Mouse (Mus musculus) heart, embryonic 16.5 days (tissue): Measurements from ENCODE around the gene Chrna4. TPM values are rescaled to one million over a fixed set of nuclear protein-coding genes. Genes with fewer than 3 reads are reported as not detected.

Experiments used
- ATAC-seq: fragments of 200-750 bp; cut with Nextera tagmentation; replicated peaks from 2 replicates; pipeline ENCODE4 v1.8.0; 2017; ENCODE audit warnings: moderate number of reproducible peaks; ENCODE audit not compliant: insufficient read depth, low FRiP score; ENCODE audit errors: extremely low read depth
- H3K27ac ChIP-seq: fragments of 300-500 bp; sonication (generic); 2 replicates; pipeline ENCODE4 v1.5.1; 2014; ENCODE audit warnings: mild to moderate bottlenecking, low read length, control low read depth, moderate library complexity
- H3K27me3 ChIP-seq: fragments of 300-500 bp; sonication (generic); 2 replicates; pipeline ENCODE4 v1.6.1; 2014; ENCODE audit warnings: low read length, mixed read lengths; ENCODE audit not compliant: control insufficient read depth, insufficient read depth
- H3K36me3 ChIP-seq: fragments of 300-500 bp; sonication (generic); 2 replicates; pipeline ENCODE4 v1.6.1; 2014; ENCODE audit not compliant: control insufficient read depth, insufficient read depth
- H3K4me1 ChIP-seq: fragments of 300-500 bp; sonication (generic); 2 replicates; pipeline ENCODE4 v1.6.1; 2014; ENCODE audit warnings: low read length, mixed read lengths; ENCODE audit not compliant: control insufficient read depth, insufficient read depth
- H3K4me2 ChIP-seq: fragments of 300-500 bp; sonication (generic); 2 replicates; pipeline ENCODE4 v1.6.1; 2014; ENCODE audit warnings: low read depth, mild to moderate bottlenecking, control low read depth, low read length
- H3K4me3 ChIP-seq: fragments of 300-500 bp; sonication (generic); 2 replicates; pipeline ENCODE4 v1.5.1; 2014; ENCODE audit warnings: mild to moderate bottlenecking, control low read depth, low read length
- H3K9ac ChIP-seq: fragments of 300-500 bp; sonication (generic); 2 replicates; pipeline ENCODE4 v1.6.1; 2014; ENCODE audit warnings: low read length, control low read depth
- H3K9me3 ChIP-seq: fragments of 300-500 bp; sonication (generic); replicated peaks from 2 replicates; pipeline ENCODE4 v1.6.1; 2016; ENCODE audit warnings: low read length; ENCODE audit not compliant: control insufficient read depth
- WGBS: fragments of 180-500 bp; shearing (Covaris S2); extraction: QIAGEN DNeasy Blood & Tissue Kit; methylation state at CpG from one replicate; pipeline ENCODE4 v1.1.7; 2014; 5-methylcytosine and 5-hydroxymethylcytosine counted together
- polyA plus RNA-seq: library from polyadenylated mRNA; unstranded; fragments of >200 nt; fragmentation: Nextera tagmentation; extraction: Ambion mirVana; gene quantifications from 2 replicates; pipeline ENCODE4 v1.2.1, GENCODE M21; 2015

Gene Chrna4
- polyA plus RNA-seq, 1 experiment from 2014 or later, result 0.37 TPM

- no peak overlapping the region for H3K27ac ChIP-seq
- H3K9ac ChIP-seq, result no peak overlapping the region
- H3K4me1 ChIP-seq, result no peaks in the 10 kb centered on the region
- no peaks in the 10 kb centered on the region for H3K9me3 ChIP-seq
- no peak overlapping the region for H3K4me2 ChIP-seq
- no peak overlapping the region for H3K4me3 ChIP-seq
- H3K27me3 ChIP-seq, result peaks cover 4% of the 10 kb centered on the region; the same call in 1 of the 2 replicates
- WGBS, result 54% methylated on average over 7 of the region's 7 CpGs
- H3K36me3 ChIP-seq, result no peaks in the 10 kb centered on the region
- ATAC-seq, result no peak
Observed at GRCm38 (mm10) chr2:181071706-181072402, 28.5 kb upstream of the Chrna4 start.

GRCm38 (mm10) chr2:181070136-181070535, 26.8 kb upstream of the Chrna4 start:
- peaks cover 6% of the 10 kb centered on the region for H3K27me3 ChIP-seq
- 38% methylated on average over 7 of the region's 7 CpGs for WGBS

GRCm38 (mm10) chr2:181068499-181068898, 25.2 kb upstream of the Chrna4 start:
- H3K4me2 ChIP-seq, result no peak overlapping the region
- H3K27ac ChIP-seq, result no peak overlapping the region
- H3K9me3 ChIP-seq, result no peaks in the 10 kb centered on the region
- H3K4me3 ChIP-seq, result no peak overlapping the region
- ATAC-seq, result no peak
- H3K9ac ChIP-seq, result no peak overlapping the region
- 64% methylated on average over 5 of the region's 5 CpGs for WGBS
- H3K27me3 ChIP-seq, result peaks cover 10% of the 10 kb centered on the region
- no peaks in the 10 kb centered on the region for H3K36me3 ChIP-seq
- no peaks in the 10 kb centered on the region for H3K4me1 ChIP-seq

More at GRCm38 (mm10) chr2:181070136-181070535, 26.8 kb upstream of the Chrna4 start:
- H3K36me3 ChIP-seq, result no peaks in the 10 kb centered on the region
- H3K9me3 ChIP-seq, result no peaks in the 10 kb centered on the region
- no peak overlapping the region for H3K9ac ChIP-seq
- H3K4me3 ChIP-seq, result no peak overlapping the region
- no peak overlapping the region for H3K4me2 ChIP-seq
- no peak overlapping the region for H3K27ac ChIP-seq
- no peak for ATAC-seq
- H3K4me1 ChIP-seq, result no peaks in the 10 kb centered on the region

GRCm38 (mm10) chr2:181065827-181066226, 22.5 kb upstream of the Chrna4 start:
- Histone ChIP-seq H3K27me3 (peaks cover 14% of the 10 kb centered on the region), H3K9me3 (no peaks in the 10 kb centered on the region), H3K27ac (no peak overlapping the region), H3K36me3 (no peaks in the 10 kb centered on the region), H3K9ac (no peak overlapping the region), H3K4me3 (no peak overlapping the region), H3K4me1 (no peaks in the 10 kb centered on the region), H3K4me2 (no peak overlapping the region)
- 40% methylated on average over 4 of the region's 4 CpGs for WGBS
- no peak for ATAC-seq

- 0 out of 2 replicates have a peak, but pooled peaks have one; percentile 18 for ATAC-seq
- H3K9me3 ChIP-seq, result no peaks in the 10 kb centered on the region
- H3K4me3 ChIP-seq, result no peak overlapping the region
- 13% methylated on average over 5 of the region's 5 CpGs for WGBS
- peaks cover 26% of the 10 kb centered on the region for H3K27me3 ChIP-seq
- H3K9ac ChIP-seq, result no peak overlapping the region
- no peaks in the 10 kb centered on the region for H3K36me3 ChIP-seq
- H3K27ac ChIP-seq, result no peak overlapping the region
- H3K4me2 ChIP-seq, result no peak overlapping the region
- H3K4me1 ChIP-seq, result no peaks in the 10 kb centered on the region
Observed at GRCm38 (mm10) chr2:181060127-181060526, 16.8 kb upstream of the Chrna4 start.

- H3K27me3 ChIP-seq, result peaks cover 25% of the 10 kb centered on the region
Observed at GRCm38 (mm10) chr2:181058193-181058592, 14.8 kb upstream of the Chrna4 start.

GRCm38 (mm10) chr2:181057341-181057740, 14.0 kb upstream of the Chrna4 start:
- Histone ChIP-seq H3K27me3 (peaks cover 25% of the 10 kb centered on the region), H3K4me2 (no peak overlapping the region), H3K9ac (no peak overlapping the region), H3K9me3 (no peaks in the 10 kb centered on the region), H3K36me3 (no peaks in the 10 kb centered on the region), H3K27ac (no peak overlapping the region), H3K4me3 (no peak overlapping the region), H3K4me1 (no peaks in the 10 kb centered on the region)
- 41% methylated on average over 8 of the region's 8 CpGs for WGBS
- ATAC-seq, result no peak

More at GRCm38 (mm10) chr2:181058193-181058592, 14.8 kb upstream of the Chrna4 start:
- 31% methylated on average over 3 of the region's 3 CpGs for WGBS
- no peaks in the 10 kb centered on the region for H3K36me3 ChIP-seq
- H3K4me2 ChIP-seq, result no peak overlapping the region
- H3K4me3 ChIP-seq, result no peak overlapping the region
- no peaks in the 10 kb centered on the region for H3K4me1 ChIP-seq
- no peaks in the 10 kb centered on the region for H3K9me3 ChIP-seq
- no peak overlapping the region for H3K9ac ChIP-seq
- no peak for ATAC-seq
- no peak overlapping the region for H3K27ac ChIP-seq

GRCm38 (mm10) chr2:181052171-181052570, 8.8 kb upstream of the Chrna4 start:
- peaks cover 9% of the 10 kb centered on the region for H3K27me3 ChIP-seq
- no peak for ATAC-seq
- H3K4me2 ChIP-seq, result no peak overlapping the region
- no peaks in the 10 kb centered on the region for H3K4me1 ChIP-seq
- WGBS, result 83% methylated on average over 1 of the region's 1 CpGs
- no peaks in the 10 kb centered on the region for H3K9me3 ChIP-seq
- no peak overlapping the region for H3K9ac ChIP-seq
- no peaks in the 10 kb centered on the region for H3K36me3 ChIP-seq
- H3K27ac ChIP-seq, result no peak overlapping the region
- H3K4me3 ChIP-seq, result no peak overlapping the region

GRCm38 (mm10) chr2:181048986-181049385, 5.6 kb upstream of the Chrna4 start:
- no peak overlapping the region for H3K9ac ChIP-seq
- H3K27me3 ChIP-seq, result peaks cover 1% of the 10 kb centered on the region; the same call in 1 of the 2 replicates
- H3K9me3 ChIP-seq, result no peaks in the 10 kb centered on the region
- no peaks in the 10 kb centered on the region for H3K36me3 ChIP-seq
- no peak overlapping the region for H3K4me3 ChIP-seq
- H3K27ac ChIP-seq, result no peak overlapping the region
- no peak overlapping the region for H3K4me2 ChIP-seq
- WGBS, result 79% methylated on average over 9 of the region's 9 CpGs
- no peaks in the 10 kb centered on the region for H3K4me1 ChIP-seq
- ATAC-seq, result no peak
